Mouse (Mus musculus) layer of hippocampus, adult 9-10 months (tissue): ENCODE results near the gene Muc15.
A peak's percentile ranks its signal among the peaks of the same experiment; 100 is the strongest.

ENCODE experiments used
- DNase-seq: peaks from one replicate; pipeline ENCODE4 v3.0.0; 2022; ENCODE audit warnings: low spot score

Gene Muc15

DNA sequence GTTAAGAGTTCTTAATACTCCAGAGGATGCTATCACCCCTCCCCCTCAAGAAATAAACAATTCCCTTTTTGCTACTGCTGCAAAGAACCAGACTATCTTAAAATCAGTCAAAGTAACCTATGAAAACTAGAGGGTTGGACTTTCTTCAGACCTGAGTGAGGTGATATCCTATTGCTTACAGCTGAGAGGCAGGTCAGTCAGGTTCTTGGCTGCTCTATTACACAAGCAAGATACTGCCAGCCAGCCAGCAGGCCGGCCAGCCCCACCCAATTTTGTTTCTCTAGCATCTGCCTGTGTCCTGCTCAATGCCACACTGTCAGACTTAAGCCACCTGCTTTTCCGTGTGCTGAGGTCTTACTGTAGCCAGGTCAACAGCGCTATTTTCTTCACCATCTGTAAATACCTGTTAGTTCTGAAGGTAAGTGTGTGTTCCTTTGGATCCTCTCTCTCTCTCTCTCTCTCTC, at the start of gene Muc15:
Muc15 (plus strand) TSS at position 51 of the 464 bp plus-strand sequence.
- no peak for DNase-seq

DNA sequence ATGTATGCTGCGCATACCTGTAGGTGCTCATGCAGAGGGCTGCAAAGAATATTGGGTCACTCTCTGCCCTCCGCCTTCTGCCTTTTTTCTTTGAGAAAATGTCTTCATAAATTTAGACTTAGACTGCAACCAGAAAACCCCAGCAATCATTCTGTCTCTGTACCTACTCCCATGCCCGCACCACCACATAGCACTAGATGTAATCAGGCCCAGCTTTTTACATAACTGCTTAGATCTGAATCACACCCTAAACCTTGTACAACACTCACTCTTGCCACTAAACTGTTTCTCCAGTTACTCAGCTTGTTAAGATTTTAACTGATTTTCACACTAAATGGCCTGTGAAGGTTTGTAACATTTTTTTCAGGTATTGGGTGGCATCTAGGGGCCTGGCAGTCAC, 11.7 kb upstream of the Muc15 start:
- DNase-seq, result no peak

DNA sequence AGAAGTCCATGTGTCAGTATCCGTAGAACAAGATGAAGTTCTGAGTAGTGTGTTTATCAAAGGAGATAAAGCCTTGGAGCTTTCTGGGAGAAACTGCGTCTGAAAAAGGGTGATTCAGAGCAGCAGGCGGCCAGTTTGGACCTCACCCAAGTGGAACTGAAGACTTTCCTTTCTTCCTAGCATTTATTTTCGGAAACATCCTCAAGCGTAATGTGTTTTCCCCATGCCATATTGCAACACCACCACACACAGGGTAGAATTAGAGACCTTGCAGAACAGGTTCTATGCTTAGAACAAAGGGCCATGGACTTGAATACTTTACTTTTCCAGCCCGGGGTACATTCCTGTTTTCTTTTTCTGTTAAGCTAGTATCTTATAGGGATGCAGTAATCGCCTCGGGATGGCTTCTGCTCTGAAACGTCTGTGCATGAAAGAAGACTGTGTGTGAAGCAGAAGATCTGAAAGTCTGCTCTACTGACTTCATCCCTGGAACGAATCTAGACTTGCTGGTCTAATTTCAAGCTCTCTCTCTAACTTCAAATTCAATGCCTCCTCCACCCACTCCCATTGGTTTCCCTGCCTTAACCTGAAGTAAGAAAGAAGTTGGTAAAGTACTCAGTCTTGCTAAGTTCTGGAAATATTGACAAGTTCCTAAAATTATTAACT, 11.0 kb upstream of the Muc15 start:
- DNase-seq, result no peak

DNA sequence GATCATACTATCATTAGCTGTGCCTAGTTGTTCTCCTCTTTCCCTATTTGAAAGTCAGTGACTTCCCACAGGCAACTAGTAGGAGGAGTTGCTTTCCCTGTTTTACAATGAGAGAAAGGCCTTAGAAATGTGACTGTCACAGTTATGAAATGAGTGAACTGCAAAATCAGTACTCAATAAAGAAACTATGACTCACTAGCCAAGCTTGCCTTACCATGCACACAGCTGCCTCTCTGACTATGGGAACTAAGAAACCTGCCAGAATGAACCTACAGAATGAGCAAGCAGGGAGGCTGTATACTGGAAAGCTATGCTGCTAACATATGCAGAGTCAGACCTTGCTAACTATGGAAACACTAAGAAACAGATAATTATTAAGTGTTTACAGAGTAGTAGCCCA, 2.1 kb upstream of the Muc15 start:
- DNase-seq, result no peak

GRCm38 (mm10) chr2:110722208-110722607, 1.1 kb downstream of the Muc15 start:
- DNase-seq, result no peak

DNA sequence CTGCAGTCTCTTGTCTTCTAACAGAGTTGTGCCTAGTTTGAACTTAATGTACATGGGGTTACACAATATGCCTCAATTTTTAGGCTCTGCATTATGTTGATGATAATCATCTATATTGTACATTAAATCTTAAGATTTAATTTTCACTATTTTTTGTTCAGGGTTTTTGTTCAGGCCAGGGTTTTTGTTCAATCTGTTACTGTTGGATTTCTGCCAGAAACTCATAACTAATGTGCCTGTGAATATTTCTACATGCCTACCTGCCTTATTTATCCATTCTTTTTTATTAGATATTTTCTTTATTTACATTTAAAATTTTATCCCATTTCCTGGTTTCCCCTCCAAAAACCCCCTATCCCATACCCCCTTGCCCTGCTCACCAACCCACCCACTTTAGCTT, 5.0 kb downstream of the Muc15 start:
- peak; percentile 27 for DNase-seq

GRCm38 (mm10) chr2:110737236-110737635, 16.1 kb downstream of the Muc15 start:
- DNase-seq, result no peak

DNA sequence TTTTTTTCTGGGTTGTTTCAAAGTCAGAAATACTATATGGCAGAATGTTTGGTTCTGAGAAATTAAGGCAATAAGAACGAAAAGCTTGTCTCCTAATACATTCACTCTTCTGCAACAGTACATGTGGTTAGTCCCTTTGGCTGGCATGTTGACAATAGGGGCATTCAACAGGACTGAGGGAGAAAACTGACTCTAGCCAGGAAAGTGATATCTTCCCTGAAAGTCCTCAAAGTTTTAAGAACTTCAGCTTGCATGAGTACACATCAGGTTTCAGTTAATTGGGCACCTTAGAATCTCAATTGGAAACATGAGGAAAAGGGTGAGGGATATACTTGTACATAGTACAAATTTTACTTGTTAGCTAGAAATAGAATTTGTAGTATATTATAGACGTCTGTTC, 16.8 kb downstream of the Muc15 start:
- DNase-seq, result no peak

GRCm38 (mm10) chr2:110739781-110740180, 18.6 kb downstream of the Muc15 start:
- DNase-seq, result no peak

- no peak for DNase-seq
Measured at GRCm38 (mm10) chr2:110740493-110740892, 19.4 kb downstream of the Muc15 start.

- DNase-seq, result no peak
Measured at GRCm38 (mm10) chr2:110757556-110757955, 36.4 kb downstream of the Muc15 start.

GRCm38 (mm10) chr2:110759434-110759833, 38.3 kb downstream of the Muc15 start:
- DNase-seq, result no peak

DNA sequence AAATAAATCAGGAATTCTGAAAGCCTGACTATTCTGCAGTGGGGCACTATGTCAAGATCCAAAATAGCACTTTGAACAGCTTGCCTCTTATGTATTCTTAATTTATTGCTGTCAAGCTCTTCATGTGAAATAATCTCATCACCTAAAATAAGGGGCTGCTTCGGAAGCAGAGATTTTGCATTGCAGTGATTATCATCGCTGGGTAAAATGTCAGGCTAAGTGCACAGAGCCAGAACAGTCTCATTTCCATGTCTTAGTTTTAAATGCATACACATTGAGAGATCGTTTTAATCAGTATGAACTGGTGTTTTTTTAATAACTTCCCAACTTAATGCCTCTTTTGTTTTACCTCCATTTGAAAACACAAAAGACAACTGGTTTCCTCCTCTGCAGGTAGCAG, 66.3 kb downstream of the Muc15 start:
- DNase-seq, result no peak
